Mouse (Mus musculus): ENCODE data around the gene Unc13d. TPM values are rescaled to one million over a fixed set of nuclear protein-coding genes. Genes with fewer than 3 reads are reported as not detected.
A peak's percentile ranks its signal among the peaks of the same experiment; 100 is the strongest.

The Unc13d gene
- polyA plus RNA-seq, 1 experiment from 2014 or later, result 14.9 TPM

DNA sequence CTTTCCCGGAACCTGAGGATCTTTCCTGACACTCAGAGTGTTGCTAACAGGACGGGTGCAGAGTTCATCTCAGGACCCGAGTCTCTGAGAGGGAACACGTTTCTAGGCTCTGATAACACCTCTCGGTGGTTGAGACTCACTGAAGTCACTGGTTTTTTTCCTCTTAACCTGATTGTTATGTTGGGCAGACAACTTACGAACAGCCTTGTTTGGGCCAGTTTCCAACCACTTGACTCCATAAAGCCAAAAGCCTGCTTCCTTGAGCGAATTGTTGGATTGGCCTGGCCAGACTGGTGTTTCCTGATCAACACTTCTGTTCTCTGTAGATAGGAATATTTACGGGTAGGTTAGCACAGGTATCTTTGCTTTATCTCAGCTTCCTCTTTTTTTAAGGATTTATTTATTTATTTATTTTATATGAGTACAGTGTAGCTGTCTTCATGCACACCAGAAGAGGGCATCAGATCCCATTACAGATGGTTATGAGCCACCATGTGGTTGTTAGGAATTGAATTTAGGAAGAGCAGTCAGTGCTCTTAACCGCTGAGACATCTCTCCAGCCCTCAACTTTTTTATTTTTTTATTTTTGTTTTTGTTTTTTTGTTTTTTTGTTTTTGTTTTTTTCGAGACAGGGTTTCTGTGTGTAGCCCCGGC is 11.1 kb upstream of the Unc13d start:
- Histone ChIP-seq H3K9me3 (ENCODE audit: low read length) (no peaks in the 10 kb centered on the region), H3K4me3 (ENCODE audit: low read depth, low read length) (no peak overlapping the region), H3K4me1 (ENCODE audit: insufficient read depth, low read depth, low read length) (peaks cover 10% of the 10 kb centered on the region; the same call in 1 of the 2 replicates), H3K27me3 (replicated peaks; ENCODE audit: insufficient read depth, low read length) (no peaks in the 10 kb centered on the region), H3K36me3 (ENCODE audit: insufficient read depth, low read length) (no peaks in the 10 kb centered on the region), H3K4me2 (replicated peaks; ENCODE audit: low read depth, low read length) (no peak overlapping the region), H3K9ac (replicated peaks; ENCODE audit: low read depth) (no peak overlapping the region), H3K27ac (ENCODE audit: low read length) (no peak overlapping the region)
- ATAC-seq, result no peak
- peak; percentile 61 for DNase-seq (ENCODE audit: low spot score)
- TF ChIP-seq CTCF (IDR thresholded peaks at IDR 0.05) (peak; percentile 46), EP300 (IDR thresholded peaks at IDR 0.05) (no peak)
- 58% methylated on average over 11 of the region's 11 CpGs for WGBS

- no peak overlapping the region for H3K27ac ChIP-seq (ENCODE audit: low read length)
- 71% methylated on average over 8 of the region's 8 CpGs for WGBS
- no peak overlapping the region for H3K9ac ChIP-seq (replicated peaks; ENCODE audit: low read depth)
These were observed 10.4 kb upstream of the Unc13d start for GRCm38 (mm10) chr11:116088188-116088587.

DNA sequence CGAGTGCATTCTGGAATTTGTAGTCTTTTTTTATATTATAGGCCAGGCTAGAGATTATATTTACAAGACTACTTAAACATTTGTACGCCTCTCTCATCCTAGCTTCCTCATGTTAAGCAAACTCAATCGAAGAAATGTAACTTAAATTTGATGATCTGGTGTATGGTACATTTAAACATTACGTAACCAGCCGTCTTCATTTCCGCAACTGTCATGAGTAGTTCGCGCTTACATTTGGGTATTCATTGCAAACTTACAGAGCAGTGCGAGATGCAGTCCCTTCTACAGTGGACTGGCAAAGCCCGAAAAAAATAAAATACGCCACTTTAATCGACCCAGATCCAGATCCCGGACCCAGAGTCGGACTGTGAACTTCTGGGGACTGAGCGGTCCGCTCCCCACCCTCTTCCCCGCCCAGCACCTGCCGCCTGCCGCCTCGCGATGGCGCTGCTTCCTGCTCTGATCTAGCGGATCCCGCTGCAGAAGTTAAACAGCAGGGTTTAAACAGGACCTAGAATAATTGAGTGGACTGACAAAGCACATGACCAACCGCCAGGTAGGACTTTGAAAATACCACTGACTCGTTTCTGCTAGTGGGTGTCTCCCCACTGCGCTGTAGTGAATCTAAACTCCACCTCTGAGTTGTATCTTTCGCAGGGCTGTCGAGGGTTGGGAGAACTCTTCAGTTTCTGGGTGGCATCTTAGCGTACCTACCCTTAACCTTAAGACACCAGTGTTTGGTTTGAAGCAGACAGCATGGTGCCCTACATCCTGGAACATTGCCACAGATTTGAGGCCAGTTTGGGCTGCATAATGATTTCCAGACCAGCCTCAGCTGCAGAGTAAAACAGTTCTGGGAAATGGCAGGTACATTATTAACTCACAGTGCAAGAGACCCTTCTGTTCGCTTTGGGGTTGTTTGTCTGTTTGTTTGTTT is 9.7 kb upstream of the Unc13d start:
- TF ChIP-seq CTCF (IDR thresholded peaks at IDR 0.05) (peak; percentile 97), EP300 (IDR thresholded peaks at IDR 0.05) (peak; percentile 81)
- peak overlapping the region; percentile 17; the same call in 1 of the 2 replicates for H3K9ac ChIP-seq (replicated peaks; ENCODE audit: low read depth)
- H3K4me3 ChIP-seq (ENCODE audit: low read depth, low read length), result peak overlapping the region; percentile 45
- H3K27ac ChIP-seq (ENCODE audit: low read length), result peak overlapping the region; percentile 88
- H3K36me3 ChIP-seq (ENCODE audit: insufficient read depth, low read length), result peaks cover 12% of the 10 kb centered on the region; the same call in 1 of the 2 replicates
- DNase-seq (ENCODE audit: low spot score), result peak; percentile 94
- peaks cover 10% of the 10 kb centered on the region; the same call in 1 of the 2 replicates for H3K4me1 ChIP-seq (ENCODE audit: insufficient read depth, low read depth, low read length)
- ATAC-seq, result peak; percentile 82
- no peaks in the 10 kb centered on the region for H3K27me3 ChIP-seq (replicated peaks; ENCODE audit: insufficient read depth, low read length)
- peak overlapping the region; percentile 49 for H3K4me2 ChIP-seq (replicated peaks; ENCODE audit: low read depth, low read length)
- WGBS, result 4% methylated on average over 31 of the region's 31 CpGs
- H3K9me3 ChIP-seq (ENCODE audit: low read length), result no peaks in the 10 kb centered on the region

More at GRCm38 (mm10) chr11:116088188-116088587, 10.4 kb upstream of the Unc13d start:
- no peak for TF ChIP-seq CTCF (IDR thresholded peaks at IDR 0.05)
- TF ChIP-seq EP300 (IDR thresholded peaks at IDR 0.05), result no peak
- peaks cover 7% of the 10 kb centered on the region; the same call in 1 of the 2 replicates for H3K36me3 ChIP-seq (ENCODE audit: insufficient read depth, low read length)
- no peak overlapping the region for H3K4me3 ChIP-seq (ENCODE audit: low read depth, low read length)
- H3K4me2 ChIP-seq (replicated peaks; ENCODE audit: low read depth, low read length), result no peak overlapping the region
- no peak for ATAC-seq
- DNase-seq (ENCODE audit: low spot score), result no peak
- H3K27me3 ChIP-seq (replicated peaks; ENCODE audit: insufficient read depth, low read length), result no peaks in the 10 kb centered on the region
- H3K9me3 ChIP-seq (ENCODE audit: low read length), result no peaks in the 10 kb centered on the region
- peaks cover 10% of the 10 kb centered on the region; the same call in 1 of the 2 replicates for H3K4me1 ChIP-seq (ENCODE audit: insufficient read depth, low read depth, low read length)

DNA sequence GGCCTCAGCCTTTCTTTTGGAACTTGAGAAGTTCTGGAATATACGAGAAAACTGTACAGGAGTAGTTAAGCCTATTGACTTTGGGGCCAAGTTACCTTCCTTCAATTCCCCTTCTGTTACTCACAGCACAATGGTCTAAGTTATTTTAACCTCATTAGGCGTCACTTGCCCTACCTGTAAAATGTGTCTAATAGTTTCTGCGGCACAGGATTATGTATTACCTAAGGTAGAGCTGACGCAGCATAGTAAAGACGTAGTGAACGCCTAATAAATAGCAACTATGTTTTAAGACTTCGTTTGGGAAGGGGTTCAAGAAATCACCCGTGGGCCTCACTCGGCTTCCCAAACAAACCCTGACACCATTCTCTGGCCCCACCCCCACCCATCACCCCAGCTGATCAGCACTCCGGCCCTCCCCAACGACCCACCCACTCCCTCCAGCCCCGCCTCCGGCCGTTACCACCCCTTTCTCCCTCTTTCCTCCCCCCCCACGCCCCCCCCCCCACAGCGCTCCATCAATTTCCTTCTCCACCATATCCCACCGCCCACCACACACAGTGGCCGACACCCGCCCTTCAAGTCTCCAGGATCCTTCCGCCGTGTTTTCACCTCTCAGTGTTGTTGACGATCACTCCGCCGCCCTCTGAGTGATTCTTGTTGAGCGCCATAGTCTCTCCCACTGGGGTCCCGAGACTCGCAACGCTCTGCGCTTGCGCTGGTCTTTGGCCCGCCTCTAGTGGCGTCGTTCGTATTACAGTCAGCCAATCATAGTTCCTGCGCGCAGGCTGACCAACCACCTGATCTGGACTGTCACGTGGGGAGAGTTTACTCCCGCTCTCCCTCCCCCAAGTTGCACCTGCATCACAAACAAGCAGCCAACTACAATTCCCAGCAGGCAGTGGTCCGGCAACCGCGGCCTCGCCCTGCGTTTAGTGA is 8.8 kb upstream of the Unc13d start, which contains the start of gene Wbp2:
TSS of gene Wbp2 (minus strand) at position 738 of the 936 bp plus-strand sequence.
- 2% methylated on average over 40 of the region's 43 CpGs for WGBS
- no peaks in the 10 kb centered on the region for H3K27me3 ChIP-seq (replicated peaks; ENCODE audit: insufficient read depth, low read length)
- peak within 1 kb of the TSS; percentile 56 for H3K4me2 ChIP-seq (replicated peaks; ENCODE audit: low read depth, low read length)
- DNase-seq (ENCODE audit: low spot score) (peak; percentile 100), ATAC-seq (peak; percentile 97)
- peak within 1 kb of the TSS; percentile 88 for H3K27ac ChIP-seq (ENCODE audit: low read length)
- no peaks in the 10 kb centered on the region for H3K9me3 ChIP-seq (ENCODE audit: low read length)
- peak within 1 kb of the TSS; percentile 45 for H3K4me3 ChIP-seq (ENCODE audit: low read depth, low read length)
- H3K9ac ChIP-seq (replicated peaks; ENCODE audit: low read depth), result peak within 1 kb of the TSS; percentile 34; the same call in 1 of the 2 replicates
- TF ChIP-seq CTCF (IDR thresholded peaks at IDR 0.05) (peak; percentile 48), EP300 (IDR thresholded peaks at IDR 0.05) (no peak)
- H3K4me1 ChIP-seq (ENCODE audit: insufficient read depth, low read depth, low read length), result peaks cover 10% of the 10 kb centered on the region; the same call in 1 of the 2 replicates
- peaks cover 17% of the 10 kb centered on the region; the same call in 1 of the 2 replicates for H3K36me3 ChIP-seq (ENCODE audit: insufficient read depth, low read length)

GRCm38 (mm10) chr11:116084166-116084565 is 6.4 kb upstream of the Unc13d start:
- no peak for DNase-seq (ENCODE audit: low spot score)
- no peak for TF ChIP-seq EP300 (IDR thresholded peaks at IDR 0.05)
- no peak for TF ChIP-seq CTCF (IDR thresholded peaks at IDR 0.05)
- Histone ChIP-seq H3K4me2 (replicated peaks; ENCODE audit: low read depth, low read length) (no peak overlapping the region), H3K9me3 (ENCODE audit: low read length) (no peaks in the 10 kb centered on the region), H3K4me3 (ENCODE audit: low read depth, low read length) (no peak overlapping the region), H3K36me3 (ENCODE audit: insufficient read depth, low read length) (peaks cover 26% of the 10 kb centered on the region; the same call in 1 of the 2 replicates), H3K27ac (ENCODE audit: low read length) (no peak overlapping the region), H3K4me1 (ENCODE audit: insufficient read depth, low read depth, low read length) (peaks cover 10% of the 10 kb centered on the region; the same call in 1 of the 2 replicates), H3K9ac (replicated peaks; ENCODE audit: low read depth) (no peak overlapping the region), H3K27me3 (replicated peaks; ENCODE audit: insufficient read depth, low read length) (no peaks in the 10 kb centered on the region)
- WGBS, result 61% methylated on average over 6 of the region's 6 CpGs
- ATAC-seq, result no peak
